Mouse (Mus musculus) adrenal gland, adult 8-10 months (tissue): Measurements from ENCODE around the gene Tada1. TPM values are rescaled to one million over a fixed set of nuclear protein-coding genes. Genes with fewer than 3 reads are reported as not detected.

Experiments
- DNase-seq: peaks from one replicate; pipeline ENCODE4 v3.0.0; 2022
- total RNA-seq, 4 experiments: library from RNA; stranded (reverse); gene quantifications; 2 replicates each; pipeline ENCODE4 v1.2.4; 2022

The Tada1 gene
- total RNA-seq, result 10 to 100 TPM; 20.6 to 26.8 (median 22.8) TPM

- DNase-seq, result peak; percentile 91
Measured at GRCm38 (mm10) chr1:166379013-166379629, at the start of gene Tada1. Gene Tada1, plus strand, starts transcription at chr1:166379097.

DNA sequence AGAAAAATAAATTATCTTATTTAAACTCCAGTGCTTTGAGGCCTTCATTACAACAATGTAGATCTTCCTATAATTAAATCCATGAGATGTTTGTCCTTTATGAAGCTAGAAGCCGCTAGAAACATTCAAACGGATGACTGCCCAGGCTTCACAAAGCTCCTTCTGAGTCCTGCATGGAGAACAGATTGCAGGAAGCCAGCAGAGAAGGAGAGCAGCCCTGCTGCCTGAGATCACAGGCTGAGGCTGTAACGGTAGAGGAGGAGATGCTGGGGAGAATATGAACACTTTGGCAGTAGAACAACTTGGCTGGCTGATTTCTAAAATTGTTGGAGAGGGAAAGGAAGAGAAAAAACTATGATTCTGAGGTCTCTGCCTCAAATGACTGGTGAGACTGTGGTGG, 48.1 kb upstream of the Tada1 start:
- no peak for DNase-seq

DNA sequence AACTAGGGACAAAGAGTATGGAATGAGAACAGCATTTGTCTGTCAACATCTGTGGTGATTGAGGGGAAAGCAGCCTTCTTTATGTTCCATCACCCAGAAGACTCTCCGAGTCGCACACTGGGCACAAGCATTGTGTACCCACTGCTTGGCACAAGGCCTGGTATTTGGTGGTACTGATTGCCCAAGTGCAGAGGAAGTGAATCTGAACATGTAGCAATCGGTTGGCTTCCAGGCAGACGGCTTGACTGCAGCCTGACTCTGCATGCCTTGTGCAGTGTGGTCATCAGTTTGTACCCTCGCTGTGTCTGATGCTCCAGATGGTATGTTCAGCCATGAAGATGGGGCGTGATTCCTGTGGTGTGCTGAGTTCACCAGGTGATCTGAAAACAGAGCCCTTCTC, 39.8 kb upstream of the Tada1 start:
- DNase-seq, result peak; percentile 5

DNA sequence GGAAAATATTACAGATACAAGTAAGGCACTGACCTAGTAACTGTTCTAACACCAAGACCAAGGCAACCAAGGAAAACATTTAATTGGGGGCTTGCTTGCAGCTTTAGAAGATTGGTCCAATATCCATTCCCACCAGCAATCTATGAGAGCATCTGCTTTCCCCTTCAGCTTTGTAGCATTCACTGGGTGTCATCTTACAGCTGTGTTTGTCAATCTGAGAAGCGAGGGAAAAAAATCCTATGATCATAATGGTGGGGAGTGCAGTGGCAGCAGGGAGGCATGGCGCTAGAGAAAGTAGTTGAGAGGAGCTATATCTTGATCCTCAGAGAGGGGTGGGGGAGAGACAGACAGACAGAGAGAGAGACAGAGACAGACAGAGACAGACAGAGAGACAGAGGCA, 36.8 kb upstream of the Tada1 start:
- no peak for DNase-seq

- DNase-seq, result no peak
Measured at GRCm38 (mm10) chr1:166342539-166342938, 36.4 kb upstream of the Tada1 start.

DNA sequence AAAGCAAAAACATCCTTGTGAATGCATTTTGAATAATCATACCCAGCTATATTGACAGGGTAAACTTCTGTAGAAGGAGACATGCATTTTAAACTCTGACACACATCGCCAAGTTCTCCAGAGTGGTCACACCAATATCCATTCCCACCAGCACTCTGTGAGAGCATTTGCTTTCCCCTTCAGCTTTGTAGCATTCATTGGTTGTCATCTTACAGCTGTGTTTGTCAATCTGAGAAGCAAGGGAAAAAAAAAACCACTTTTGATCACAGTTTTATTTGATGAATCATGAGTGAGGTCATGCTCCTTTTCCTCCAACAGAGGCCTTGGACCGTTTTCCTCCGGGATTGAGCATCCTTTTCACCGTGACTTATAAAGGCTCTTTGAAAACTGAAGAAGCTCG, 35.3 kb upstream of the Tada1 start:
- DNase-seq, result no peak

GRCm38 (mm10) chr1:166344300-166345077, 34.4 kb upstream of the Tada1 start:
- DNase-seq, result no peak

GRCm38 (mm10) chr1:166345602-166346001, 33.3 kb upstream of the Tada1 start:
- no peak for DNase-seq

DNA sequence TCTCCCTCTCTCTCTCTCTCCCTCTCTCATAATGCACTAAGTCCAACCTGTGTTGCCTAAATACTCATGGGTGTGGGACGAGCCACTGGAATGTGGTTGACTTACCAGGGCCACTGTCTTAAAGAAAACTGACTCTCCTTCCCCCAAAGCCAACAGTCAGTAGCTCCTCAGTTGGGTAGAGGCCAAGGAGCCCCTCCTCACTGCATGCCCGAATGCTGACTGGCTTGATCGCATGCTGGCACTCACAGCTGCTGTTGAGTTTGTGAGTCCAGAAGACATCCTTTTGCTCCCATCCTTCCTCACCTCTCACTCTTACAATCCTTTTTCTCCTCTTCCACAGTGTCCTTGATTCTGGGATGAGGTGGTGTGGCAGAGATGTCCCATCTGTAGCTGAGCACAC, 32.0 kb upstream of the Tada1 start:
- DNase-seq, result no peak

GRCm38 (mm10) chr1:166349341-166349740, 29.6 kb upstream of the Tada1 start:
- DNase-seq, result no peak

GRCm38 (mm10) chr1:166349751-166350150, 29.1 kb upstream of the Tada1 start:
- no peak for DNase-seq

DNA sequence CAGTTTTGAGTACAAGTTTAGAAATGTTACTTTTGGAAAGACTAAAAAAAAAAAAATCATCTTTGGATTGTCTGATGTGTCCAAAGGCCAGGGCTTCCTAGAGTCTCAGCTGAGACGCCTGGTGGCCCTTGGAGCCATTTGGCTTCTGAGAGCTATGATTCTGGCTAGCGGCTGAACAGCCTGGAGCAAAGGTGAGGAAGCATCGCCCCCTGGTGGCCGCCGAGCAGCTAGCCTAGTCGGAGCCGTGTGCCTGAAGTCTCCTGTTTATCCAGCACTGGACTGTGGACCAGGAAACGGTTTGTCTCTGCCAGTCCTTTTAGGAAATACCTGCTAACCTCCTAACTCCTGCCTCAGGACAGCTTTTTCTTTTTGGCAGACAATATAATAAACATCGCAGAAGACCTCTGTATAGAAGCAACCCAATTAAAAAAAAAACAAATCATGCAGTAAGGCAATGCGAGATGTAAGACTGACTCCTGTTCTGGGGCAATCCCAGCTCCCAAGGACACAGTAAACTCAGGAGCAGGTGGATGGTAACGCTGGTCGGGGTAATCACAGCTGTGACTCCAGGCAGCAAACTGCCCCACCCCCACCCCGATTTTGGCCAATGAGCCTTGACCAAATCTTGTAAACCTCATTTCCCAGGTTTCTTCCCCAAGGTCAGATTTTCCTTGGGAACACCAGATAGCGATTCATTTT, 18.6 kb upstream of the Tada1 start:
- peak; percentile 64 for DNase-seq

DNA sequence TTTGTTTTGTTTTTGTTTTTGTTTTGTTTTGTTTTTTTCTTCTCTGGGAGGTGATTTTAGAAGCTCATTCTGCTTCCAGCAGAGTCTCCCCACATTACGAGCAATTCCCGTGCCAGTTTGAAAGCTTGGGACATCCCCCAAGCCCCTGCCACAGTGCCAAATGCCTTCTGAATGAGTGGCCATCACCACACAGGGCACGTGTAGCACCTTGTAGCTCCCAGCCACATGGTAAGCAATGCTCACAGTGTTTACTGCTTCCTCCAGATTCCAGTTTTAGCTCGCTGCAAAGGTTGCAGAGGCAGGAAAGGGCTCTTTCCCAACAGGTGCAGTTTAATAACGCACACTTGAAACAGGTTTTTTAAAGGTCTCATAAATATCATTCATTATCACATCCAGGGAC, 18.0 kb upstream of the Tada1 start:
- DNase-seq, result no peak

DNA sequence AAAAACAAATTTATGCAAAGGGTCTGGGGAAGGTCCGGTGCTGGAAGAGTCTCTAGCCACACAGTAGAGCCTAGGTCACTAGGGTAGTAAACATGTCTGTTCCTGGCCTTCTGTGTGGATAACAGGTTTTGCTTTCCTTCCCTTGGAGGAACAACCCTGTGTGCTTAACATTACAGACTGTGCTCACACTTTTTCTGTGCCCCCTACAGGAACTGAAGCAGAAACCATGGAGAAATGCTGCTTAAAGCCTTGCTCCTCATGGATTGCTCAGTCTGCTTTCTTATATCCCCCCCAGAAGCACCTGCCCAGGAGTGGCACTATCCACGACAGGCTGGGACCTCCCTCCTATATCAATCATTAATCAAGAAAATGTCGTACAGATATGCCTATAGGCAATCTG, 17.1 kb upstream of the Tada1 start:
- DNase-seq, result no peak

- no peak for DNase-seq
Measured at GRCm38 (mm10) chr1:166362659-166363058, 16.2 kb upstream of the Tada1 start.

- no peak for DNase-seq
Measured at GRCm38 (mm10) chr1:166363122-166363521, 15.8 kb upstream of the Tada1 start.

GRCm38 (mm10) chr1:166377171-166377570, 1.7 kb upstream of the Tada1 start:
- no peak for DNase-seq

DNA sequence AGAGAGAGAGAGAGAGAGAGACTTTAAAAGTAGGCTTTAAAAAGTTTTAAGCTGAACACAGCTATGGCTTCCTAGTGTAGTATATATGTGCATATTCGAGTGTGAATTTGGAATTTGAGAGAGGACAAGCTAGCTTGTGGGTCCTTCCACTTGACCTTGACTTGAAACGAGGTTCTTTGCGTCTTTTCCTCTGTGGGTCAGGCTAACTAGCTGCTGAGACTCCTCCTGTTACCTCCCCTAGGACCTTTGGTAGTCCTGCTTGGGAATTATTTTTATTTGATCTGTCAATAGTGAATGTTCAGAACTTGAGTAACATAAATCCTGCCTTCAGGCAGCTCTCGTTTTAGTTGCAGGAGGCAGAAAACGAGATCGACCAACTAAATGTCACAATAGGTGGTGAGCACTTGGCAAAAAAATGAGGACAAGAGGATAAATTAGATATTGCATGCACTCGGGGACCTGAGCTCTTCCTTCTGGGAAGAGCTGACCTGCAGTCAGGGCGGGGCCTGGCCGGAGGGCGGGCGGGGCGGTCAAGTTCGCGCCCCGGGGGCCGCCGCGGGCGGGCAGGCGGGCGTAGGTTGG, 375 bp upstream of the Tada1 start:
- no peak for DNase-seq

- peak; percentile 48 for DNase-seq
Measured at GRCm38 (mm10) chr1:166379630-166380231, 834 bp downstream of the Tada1 start.

- DNase-seq, result no peak
Measured at GRCm38 (mm10) chr1:166381336-166381735, 2.4 kb downstream of the Tada1 start.

DNA sequence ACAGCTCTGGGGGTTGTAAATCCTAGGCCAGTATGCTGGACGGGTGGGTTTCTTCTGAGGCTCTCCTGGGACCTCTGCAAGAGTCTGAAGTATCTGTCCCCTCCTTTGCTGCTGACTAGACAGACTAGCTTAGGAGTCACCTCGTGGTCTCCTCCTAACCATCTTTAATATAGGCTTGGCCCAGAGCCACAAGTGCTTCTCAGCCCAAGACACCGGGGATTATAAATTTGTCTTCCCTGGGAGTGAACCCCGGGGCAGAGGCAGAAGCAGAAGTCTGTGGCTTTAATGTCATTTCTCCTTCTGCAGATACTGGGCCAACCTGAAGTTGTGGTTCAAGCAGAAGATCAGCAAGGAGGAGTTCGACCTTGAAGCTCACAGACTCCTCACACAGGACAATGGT, 2.9 kb downstream of the Tada1 start:
- DNase-seq, result no peak

- no peak for DNase-seq
Measured at GRCm38 (mm10) chr1:166382626-166383025, 3.7 kb downstream of the Tada1 start.

DNA sequence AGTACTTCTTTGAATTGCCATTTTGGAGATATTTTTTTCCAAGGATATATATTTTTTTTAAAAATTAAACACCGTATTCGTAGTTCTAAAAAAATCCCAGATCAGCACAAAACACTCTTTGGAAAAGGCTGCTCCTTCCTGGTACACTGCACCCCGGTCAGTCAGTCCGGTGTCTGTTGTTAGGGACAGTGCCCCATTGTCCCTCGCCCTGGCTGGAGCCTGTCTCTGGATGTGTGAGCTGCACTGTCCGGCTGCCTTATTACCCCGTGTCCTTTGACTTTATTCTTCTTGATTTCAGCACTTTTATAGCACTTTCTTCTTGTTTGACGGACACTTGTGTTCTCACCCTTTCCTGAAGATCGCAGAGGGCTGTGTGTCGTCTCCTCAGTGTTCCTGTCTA, 5.7 kb downstream of the Tada1 start:
- DNase-seq, result no peak
